Mouse (Mus musculus) T-helper 2 cell (primary cell): Measurements from ENCODE around the gene Traf7.

ENCODE experiments used
- in situ Hi-C: fragments of 300-600 bp; cut with MboI, MseI; formaldehyde crosslinking; loops from one replicate; pipeline ENCODE4 v1.15.1; 2025; ENCODE audit warnings: high pct_unique_total_duplicates

The Traf7 gene

GRCm38 (mm10) chr17:24527723-24528559, at the start of gene Traf7:
Gene Traf7 (minus strand): TSS chr17:24527938.
- in situ Hi-C loops = no loop called here

- in situ Hi-C loops = no loop called here
Measured at GRCm38 (mm10) chr17:24573811-24574210, 46.1 kb upstream of the Traf7 start.

DNA sequence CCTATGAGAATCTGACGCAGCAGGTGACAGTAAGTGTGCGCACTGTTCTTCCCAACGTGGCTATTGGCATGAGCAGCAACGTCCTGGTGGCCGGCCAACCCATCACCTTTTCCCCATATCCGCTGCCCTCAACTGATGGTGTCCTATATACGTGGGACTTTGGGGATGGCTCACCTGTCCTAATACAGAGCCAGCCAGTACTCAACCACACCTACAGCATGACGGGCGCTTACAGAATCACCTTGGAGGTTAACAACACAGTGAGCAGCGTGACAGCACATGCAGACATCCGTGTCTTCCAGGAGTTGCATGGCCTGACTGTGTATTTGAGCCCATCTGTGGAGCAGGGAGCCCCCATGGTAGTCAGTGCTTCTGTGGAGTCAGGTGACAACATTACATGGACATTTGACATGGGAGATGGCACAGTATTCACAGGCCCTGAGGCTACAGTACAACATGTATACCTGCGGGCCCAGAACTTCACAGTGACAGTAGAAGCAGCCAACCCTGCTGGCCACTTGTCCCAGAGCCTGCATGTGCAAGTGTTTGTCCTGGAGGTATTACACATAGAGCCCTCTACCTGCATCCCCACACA, 45.0 kb upstream of the Traf7 start:
- in situ Hi-C loops = no loop called here

DNA sequence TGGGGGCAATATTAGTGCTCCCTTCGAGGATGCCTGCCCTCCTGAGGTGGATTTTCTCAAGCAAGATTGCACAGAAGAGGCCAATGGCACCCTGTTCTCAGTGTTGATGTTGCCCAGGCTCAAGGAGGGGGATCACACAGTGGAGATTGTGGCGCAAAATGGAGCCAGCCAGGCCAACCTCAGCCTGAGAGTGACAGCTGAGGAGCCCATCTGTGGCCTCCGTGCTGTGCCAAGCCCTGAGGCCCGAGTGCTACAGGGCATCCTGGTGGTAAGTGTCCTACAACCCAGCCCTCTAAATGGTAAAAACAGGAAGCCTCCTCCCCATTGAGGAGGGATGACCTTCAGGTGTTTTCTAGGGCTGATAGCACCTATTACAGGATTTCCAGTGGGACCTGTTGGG, 42.1 kb upstream of the Traf7 start:
- in situ Hi-C loops = no loop called here

- in situ Hi-C loops = no loop called here
Measured at GRCm38 (mm10) chr17:24567034-24567779, 39.5 kb upstream of the Traf7 start.

DNA sequence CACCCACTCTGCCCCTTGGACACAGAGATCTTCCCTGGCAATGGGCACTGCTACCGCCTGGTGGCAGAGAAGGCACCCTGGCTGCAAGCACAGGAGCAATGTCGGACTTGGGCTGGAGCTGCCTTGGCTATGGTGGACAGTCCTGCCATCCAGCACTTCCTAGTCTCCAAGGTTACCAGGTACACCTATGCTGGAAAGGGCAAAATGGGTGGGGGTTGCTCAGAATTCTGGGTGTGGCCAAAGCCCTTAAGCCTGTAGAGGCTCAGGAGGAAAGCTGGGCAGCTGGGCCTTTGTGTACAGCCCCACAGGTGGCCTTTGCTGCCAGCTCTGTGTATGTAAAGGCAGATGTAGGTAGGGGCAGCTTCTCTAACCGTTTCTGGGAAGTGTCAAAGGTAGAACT, 38.1 kb upstream of the Traf7 start:
- in situ Hi-C loops = no loop called here

- in situ Hi-C loops = no loop called here
Measured at GRCm38 (mm10) chr17:24565092-24565491, 37.4 kb upstream of the Traf7 start.

GRCm38 (mm10) chr17:24564422-24564821, 36.7 kb upstream of the Traf7 start:
- in situ Hi-C loops = no loop called here

DNA sequence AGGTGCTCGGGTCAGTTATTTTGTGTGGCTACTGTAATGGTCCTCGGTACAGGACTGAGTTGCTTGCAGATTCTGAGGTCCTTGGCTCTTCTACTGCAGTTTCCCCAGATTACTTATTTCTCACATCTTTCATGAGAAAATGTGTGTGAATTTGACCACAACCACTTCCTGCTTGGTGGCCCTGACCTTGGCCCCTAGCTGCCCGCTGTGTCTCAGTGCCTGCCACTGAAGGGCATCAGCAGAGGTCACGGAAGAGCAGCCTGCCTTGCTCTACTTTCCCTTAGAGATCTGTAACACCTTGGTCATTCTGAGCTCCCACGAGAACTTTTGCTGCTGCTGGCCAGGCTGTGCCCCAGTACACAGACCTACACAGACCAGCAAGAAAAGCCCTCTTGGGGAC, 35.9 kb upstream of the Traf7 start:
- in situ Hi-C loops = no loop called here

GRCm38 (mm10) chr17:24561592-24561991, 33.9 kb upstream of the Traf7 start:
- in situ Hi-C loops = no loop called here

DNA sequence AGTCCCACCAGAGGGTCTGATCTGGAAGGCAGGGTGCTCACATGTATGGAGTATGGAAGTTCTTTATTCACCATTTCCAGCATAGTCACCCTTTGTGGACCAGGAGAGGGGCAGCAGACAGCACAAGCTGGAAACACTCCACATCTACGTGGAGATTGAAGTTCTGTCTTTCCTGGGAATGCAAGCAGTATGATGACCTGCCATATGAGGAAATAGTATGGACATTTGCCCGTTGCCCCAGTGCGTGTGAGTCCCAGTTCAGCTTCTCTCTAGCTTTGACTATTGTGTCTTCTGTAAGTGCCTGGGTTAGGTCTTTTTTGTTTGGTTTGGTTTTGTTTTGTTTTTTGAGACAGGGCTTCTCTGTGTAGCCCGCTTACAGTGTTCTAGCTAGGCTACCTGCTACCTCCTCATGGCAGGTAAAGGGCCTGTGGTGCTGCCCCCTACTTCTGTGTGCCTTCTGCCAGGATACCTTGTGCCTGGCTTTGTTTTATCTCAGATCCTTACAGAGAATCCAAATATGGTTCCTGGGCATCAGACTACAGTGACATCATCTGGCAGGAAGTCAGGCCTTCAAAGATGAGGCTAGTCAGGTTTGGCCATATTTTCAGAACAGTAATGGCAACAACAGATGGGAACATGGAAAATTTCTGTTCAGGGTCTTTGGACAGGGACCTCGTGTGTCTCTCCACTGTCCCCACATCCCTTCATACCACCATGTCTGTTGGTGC, 32.7 kb upstream of the Traf7 start:
- in situ Hi-C loops = no loop called here

DNA sequence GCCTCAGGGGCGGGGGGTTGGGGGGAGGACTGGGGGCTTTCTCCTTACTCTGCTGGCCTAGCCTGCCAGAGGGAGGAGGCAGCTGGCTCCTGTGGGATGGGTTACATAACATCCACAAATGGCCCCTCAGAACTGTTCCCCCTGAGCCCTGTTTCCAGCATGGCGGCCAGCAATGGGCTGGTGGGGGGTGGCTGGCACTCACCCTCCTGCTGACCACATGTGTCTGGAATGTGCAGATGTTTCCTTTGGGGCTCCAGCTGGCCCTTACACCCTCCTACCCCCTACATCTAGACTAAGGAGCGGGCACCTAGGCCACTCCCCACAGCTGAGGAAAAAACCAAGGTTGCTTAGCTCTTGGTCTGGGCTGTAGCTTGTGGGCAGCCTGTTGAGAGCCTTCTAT, 31.4 kb upstream of the Traf7 start:
- in situ Hi-C loops = no loop called here

DNA sequence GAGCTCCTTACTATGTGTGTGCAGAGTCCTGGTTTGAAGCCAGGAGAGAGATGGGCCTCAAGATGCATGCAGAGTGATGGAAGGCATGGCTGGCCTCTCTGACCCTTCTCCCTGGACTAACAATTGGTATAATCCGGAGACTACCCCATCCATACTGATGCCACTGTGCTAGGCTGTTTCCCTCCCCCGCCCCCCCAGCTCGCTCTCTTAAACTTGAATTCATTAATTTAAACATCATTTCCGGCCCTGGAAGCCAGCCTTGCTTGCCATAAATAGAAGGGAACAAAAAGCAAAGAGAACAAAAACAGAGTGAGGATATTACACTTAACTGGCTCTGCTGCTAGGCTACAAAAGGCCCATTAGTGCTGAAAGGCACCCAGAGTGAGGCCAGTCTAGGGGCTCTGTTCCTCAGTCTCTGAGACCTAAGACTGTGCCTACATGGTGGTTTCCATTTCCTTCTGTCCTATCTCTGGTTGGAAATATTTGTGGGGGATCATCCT, 30.9 kb upstream of the Traf7 start:
- in situ Hi-C loops = no loop called here

GRCm38 (mm10) chr17:24557091-24557490, 29.4 kb upstream of the Traf7 start:
- in situ Hi-C loops = no loop called here

GRCm38 (mm10) chr17:24551050-24551444, 23.3 kb upstream of the Traf7 start:
- in situ Hi-C loops = no loop called here

DNA sequence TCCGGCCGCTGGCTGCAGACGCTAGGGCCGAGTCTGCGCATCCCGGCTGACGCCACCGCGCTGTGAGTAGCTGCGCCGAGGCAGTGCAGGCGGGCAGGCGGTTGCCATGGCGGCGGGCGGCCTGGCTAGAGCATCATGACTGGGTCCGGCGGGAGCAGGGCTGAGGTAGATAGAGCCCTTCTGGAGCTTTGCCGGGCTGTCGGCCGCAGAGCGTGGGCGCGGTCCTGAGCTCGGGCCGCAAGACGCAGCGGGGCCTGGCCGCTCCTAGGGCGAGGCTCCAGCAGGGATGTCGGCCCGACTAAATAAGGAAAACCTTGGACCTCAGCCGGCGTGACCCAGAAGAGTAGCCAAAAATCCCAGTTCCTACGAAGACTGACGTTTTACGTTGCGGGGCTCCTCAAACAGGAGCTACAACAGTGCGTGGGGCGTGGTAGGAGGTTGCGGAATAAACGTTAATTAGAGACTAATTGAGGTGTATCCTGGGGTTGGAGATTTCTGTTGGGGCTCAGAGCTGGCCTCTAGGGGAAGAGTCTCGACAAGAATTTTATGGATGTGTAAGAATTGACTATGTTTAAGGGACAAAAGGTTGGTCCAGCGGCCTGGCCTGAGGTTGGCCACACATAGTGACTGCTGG, 22.8 kb upstream of the Traf7 start:
- in situ Hi-C loops = no loop called here

DNA sequence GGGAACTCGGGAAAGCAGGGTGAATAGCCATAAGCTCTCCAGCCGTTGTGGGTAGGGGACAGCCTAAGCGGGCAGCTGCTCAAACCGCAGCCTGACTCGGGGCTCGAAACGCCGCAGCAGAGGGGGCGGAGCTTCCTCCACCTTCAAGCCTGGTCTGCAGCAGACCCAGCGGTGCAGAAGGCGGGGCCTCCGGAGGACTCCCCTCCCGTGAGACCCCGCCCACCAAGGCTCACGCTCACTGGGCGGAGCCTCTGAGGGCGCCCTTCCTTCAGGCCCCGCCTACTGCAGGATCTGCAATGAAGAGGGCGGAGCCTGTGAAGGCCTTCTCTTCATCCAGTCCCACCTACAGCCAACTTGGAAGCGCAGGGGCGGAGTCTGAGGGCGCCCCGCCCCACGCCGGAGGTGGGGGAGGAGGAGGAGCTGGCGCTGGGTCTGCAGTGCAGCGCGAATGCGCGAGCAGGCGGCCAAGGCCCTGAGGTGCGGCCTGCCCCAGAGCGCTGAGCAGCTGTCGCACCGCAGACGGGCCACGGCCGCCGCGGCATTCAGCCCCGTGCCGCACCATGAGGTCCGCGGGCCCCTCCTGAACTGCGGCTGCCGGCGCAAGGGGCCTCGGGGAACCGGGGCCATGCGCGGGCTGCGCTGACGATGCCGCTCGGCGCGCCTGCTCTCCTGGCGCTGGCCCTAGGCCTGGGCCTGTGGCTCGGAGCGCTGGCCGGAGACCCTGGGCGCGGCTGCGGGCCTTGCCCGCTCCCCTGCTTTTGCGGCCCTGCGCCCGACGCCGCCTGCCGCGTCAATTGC, 22.1 kb upstream of the Traf7 start, which contains the start of gene Pkd1:
TSS of gene Pkd1 (plus strand) at position 217 of the 798 bp plus-strand sequence.
- in situ Hi-C loops = no loop called here

GRCm38 (mm10) chr17:24548921-24549617, 21.3 kb upstream of the Traf7 start:
- in situ Hi-C loops = no loop called here

DNA sequence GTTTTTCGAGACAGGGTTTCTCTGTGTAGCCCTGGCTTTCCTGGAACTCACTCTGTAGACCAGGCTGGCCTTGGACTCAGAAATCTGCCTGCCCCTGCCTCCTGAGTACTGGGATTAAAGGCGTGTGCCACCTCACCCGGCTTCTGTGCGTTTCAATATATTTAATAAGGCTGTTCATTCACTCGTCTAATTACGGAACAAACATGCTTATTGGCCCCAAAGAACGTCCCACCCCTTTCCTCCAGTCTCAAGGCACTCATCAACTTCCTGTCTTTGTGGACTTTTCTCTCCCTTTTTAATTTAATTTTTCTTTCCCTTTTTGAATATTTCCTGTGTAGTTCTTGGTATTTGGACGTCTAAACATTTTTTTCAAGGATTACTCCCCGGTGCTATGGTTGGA, 20.7 kb upstream of the Traf7 start:
- in situ Hi-C loops = no loop called here

DNA sequence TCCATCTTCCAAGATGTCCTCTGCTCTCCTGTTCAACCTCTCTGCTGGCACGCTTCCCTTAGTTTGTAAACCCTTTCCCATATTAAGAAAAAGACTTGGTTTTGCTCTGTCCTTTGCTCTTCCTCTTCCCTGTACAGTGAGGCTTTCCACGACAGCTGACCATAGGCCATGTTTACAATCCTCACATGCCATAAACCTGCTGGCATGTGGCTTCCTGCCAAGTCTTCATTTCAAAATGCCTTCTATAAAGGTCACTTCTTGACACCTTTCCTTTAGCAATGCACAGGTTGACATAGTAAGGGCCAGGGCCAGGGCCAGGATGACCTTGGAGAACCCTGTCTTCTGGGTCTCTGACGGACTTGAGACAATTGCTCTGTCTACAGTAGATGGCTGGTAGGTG, 18.5 kb upstream of the Traf7 start:
- in situ Hi-C loops = no loop called here
